Mouse (Mus musculus) ovary, postnatal 14 days (tissue): Measurements from ENCODE around the gene Reep3.

Experiments
- DNase-seq: peaks from one replicate; pipeline ENCODE4 v3.0.0; 2022; ENCODE audit warnings: low spot score

The Reep3 gene

GRCm38 (mm10) chr10:67111044-67111798 is 14.5 kb upstream of the Reep3 start:
- DNase-seq = no peak

- DNase-seq = no peak
These were observed 12.9 kb upstream of the Reep3 start for GRCm38 (mm10) chr10:67109635-67110034.

DNA sequence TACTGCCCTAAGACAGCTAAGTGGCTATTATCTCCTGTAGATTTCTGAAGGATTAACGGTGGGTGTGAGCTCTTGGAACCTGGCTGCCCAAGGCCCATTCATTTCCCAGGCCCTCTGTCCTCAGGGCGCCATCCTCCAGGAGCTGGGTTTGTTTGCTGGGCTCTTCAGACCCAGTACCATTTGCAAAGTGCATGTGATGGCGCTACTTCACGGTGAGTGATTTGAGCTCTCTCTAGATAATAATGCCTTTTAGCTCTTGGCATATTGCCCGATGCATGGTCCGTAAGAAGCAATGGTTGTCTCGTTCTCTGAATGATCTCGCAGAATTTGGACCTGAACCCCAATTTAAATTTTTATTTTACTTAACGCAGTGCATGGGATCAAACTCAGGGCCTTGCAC is 11.4 kb upstream of the Reep3 start:
- no peak for DNase-seq

DNA sequence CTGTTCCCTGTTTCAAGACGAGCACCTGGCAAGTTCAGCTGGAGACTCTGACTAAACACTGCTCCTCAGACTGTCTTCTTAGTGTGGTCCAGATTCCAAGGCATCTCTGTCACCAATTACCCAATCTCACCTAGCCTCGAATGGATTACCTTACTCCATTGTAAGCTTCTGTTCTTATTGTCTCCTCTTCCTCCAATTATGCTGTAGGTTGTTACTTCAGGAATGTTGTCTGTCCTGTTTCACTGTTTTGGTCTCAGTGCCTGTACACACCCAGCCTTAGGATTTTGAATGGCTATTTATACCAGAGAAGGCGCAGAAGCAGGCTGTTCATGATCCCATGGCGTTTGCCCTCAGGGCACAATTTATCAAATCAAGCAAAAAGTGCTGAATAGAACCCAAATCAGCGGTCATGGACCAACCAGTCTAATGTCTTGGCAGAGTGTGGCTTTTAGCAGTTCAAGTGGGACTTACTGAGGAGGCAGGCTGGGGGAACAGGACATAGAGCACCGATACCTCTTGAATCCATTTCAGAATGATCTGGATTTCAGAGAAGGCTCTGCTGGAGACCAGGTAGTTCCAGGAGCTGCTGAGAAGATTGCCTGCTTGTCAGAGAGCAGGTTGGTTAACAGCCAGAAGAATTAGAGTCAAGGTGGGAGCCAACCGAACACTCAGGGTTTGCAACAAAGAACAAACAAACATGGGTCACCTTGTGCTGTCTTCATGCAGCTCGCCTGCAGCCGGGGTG is 10.4 kb upstream of the Reep3 start:
- DNase-seq = no peak

DNA sequence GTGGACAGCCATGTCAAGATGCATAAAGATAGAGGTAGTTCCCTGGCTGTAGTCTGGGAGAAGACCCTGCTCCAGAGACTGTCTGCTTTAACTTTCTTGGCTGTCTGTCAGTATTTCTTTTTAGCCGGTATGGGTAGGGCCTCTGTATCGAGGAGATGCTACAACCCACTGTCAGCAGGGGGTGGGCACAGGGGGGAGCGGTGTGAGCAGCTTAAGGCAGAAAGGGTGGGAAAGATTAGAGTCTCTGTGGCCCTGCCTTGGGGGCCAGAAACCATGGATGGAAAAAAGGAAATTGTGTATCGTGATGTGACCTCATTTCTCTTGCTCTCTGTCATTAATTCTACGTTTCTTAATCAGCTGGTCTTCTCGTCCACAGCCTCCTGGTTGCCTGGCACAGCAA is 9.7 kb upstream of the Reep3 start:
- no peak for DNase-seq

DNA sequence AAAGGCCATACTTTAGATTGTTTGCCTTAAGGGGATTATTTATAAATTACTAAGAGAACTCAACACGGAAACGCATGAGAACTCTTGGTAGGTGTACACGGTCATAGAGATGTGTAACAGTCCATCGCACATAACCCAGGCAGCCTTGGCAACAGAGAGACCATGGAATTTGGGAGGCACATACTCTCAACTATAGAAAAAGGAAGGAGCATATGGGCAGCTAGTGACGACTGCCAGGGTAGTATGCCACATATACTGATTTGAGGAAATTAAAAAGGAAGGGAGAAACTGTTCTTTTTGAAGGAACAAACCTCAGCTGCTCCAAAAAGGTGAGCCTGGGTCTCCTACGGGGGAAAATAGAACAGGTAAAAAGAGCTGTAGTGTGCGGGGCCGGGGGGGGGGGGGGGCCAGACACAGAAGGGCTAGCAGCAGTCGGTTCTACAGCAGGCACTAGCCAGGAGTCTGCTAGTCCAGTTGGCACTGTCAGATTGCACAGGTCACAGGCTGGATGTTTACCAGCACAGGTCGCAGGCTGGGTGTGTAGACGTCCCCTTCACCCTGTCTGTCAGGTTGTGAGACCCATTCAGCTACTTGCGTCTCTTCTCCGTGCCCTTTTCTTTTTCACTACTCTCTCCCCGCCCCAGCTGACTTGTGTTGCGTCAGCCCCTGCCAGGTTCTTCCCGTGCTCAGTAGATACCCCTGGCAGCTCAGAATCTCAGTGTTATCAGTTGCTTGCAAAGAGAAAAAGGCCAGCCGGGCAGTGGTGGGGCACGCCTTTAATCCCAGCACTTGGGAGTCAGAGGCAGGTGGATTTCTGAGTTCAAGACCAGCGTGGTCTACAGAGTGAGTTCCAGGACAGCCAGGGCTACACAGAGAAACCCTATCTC is 8.8 kb upstream of the Reep3 start:
- no peak for DNase-seq

DNA sequence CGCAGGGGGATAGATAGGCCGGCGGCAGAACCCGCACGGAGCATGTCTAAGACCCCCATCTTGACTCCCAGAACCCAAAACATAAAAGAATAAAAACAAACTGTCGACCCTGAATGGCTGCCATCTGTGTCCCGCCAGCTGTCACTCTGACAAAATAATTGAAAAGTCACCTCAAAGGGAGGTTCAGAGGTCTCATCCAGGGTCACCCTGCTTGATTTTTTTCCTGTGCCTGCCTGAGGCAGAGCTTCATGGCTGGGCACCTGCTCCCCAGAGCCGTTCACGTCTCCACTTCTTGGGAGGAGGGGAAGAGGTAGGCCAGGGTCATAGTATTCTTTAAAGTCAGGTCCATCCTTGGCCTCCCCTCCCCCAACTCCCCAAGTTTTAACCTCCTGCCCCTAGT is 7.8 kb upstream of the Reep3 start:
- DNase-seq = no peak

DNA sequence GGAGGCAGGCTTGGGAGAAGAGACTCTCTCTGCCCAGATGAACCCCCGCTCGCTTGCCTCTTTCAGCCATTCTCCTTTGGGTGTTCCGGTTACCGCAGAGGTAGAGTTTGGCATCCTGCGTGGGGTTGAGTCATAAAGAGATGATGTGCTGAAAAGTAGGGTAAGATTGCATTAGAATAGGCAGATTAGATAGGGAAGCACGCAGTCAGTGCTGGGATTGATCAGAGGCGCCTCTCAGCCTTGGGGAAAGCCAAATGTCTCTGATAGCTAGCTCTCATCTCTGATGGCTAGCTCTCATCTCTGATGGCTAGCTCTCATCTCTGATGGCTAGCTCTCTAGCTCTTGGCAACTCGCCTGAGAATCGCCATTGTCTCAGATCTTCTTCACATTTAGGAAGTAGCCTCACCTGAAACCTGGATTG is 4.1 kb upstream of the Reep3 start:
- DNase-seq = no peak

DNA sequence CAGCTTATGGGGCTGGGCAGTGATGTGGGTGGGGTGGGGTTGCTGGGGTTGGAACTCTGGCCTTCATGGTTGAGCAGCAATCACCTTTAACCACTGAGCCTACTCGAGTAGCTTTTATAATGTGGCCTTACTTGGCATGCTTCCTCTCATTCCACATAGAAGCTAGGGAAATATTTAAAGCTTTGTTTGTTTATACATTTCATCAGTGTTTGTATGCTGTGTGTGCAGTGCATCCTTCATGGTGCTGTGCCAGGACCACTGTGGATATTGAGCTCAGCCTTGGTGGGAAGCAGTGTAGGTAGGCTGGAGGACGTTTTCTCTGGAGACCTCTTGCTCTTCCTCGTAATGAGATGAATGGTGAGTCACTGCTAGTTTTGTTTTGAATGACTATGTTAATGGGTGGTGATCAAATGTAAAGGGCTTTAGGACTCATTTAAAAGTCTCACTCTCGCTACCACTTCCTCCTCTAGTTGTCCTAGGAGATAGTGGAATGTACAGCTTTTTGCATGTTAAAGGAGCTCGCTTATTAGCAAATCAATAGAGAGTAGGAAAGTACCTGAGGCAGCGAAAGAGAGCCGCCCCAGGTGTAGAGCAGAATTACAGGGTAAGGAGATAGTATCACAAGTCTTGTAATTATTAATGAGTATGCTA is 3.4 kb upstream of the Reep3 start:
- no peak for DNase-seq

DNA sequence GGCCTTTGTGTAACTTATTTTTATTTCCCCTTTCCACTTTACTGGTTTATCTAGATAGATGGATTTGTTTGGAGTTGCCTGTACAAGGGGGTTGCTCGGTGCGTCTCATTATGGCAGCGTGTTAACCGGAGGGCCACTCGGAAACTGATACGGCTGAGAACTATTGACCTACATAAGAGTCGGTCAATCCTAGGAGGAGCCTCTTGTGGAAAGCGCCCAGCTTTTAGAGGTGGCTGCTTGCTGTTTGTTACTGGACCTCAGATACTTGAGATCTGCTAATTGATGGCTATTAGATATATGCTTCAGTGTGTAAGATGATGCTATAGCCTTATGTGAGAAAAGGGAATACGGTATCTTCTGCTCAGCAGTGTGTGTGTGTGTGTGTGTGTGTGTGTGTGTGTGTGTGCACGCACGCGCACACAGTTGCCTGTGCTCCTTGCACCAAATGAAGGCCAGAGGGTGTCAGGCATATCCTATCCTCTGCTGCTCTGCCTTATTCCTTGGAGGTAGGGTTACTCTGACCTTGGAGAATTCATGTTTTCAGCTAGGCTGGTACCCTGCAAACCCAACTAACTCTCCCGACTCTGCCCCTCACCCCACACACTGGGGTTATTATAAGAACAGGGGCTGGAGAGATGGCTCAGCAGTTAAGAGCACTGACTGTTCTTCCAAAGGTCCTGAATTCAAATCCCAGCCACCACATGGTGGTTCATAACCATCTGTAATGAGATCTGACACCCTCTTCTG is 2.6 kb upstream of the Reep3 start:
- no peak for DNase-seq

DNA sequence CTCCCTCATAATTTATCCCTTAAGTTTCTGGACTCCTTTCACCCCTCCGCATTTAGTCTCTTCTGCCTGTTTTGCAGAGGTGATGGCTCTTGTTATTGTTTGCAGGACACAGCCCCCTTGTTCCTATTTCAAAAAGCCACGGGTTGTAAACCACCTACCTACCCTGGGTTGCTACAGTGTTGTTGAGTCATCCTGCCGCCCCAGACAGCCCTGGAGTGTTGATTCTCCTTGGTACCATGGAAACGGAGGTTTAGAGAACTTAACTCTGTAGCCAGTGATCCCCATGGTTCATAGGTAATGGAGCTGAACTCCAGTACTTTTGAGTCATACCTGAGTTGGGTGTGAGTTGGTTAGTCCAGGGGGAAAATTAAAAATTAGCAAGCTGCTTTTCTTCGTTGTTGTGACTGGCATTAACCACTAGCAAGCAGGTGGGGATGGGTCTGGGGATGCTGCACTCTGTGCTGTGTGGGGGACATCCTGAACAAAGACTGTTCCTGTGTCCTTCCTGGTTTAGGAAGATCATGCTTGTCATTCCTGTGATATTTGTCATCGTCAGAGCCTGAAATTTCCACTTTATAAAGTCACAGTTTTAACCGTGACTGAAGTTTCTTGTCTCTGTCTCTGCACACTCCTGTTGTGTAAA is 1.8 kb upstream of the Reep3 start:
- no peak for DNase-seq

DNA sequence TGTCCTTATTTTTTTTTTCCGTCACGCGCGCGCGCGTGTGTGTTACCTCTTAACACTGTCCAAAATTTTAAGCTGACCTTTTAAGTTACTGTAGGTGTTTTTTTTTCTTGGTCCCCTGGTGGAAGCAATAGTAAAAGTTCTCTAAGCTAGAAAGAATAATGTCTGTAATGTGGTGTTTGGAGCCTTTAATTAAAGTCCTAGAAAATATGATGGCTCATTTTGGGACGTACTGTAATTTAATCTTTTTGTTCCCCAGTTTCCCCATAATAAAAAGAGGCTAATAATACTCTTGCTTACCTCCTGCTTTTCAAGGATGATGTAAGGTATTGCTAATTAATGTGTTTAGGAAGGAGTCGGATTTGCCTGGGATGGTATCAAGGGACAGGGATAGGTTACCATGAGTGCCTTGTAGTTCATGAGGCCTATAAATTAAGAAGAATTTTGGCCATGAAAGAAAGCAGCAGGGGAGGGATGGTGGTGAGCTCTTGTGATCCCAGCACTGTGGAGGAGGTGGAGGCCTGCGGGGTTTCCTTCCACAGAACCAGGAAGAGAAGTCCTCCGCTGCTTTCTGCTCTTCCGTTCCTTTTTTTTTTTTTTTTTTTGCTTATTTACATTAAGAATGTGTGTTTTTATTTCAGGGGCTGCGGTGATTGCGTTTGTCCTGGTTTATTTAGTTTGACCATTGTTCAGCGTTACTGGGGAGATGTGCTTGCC is 849 bp upstream of the Reep3 start:
- DNase-seq = no peak

DNA sequence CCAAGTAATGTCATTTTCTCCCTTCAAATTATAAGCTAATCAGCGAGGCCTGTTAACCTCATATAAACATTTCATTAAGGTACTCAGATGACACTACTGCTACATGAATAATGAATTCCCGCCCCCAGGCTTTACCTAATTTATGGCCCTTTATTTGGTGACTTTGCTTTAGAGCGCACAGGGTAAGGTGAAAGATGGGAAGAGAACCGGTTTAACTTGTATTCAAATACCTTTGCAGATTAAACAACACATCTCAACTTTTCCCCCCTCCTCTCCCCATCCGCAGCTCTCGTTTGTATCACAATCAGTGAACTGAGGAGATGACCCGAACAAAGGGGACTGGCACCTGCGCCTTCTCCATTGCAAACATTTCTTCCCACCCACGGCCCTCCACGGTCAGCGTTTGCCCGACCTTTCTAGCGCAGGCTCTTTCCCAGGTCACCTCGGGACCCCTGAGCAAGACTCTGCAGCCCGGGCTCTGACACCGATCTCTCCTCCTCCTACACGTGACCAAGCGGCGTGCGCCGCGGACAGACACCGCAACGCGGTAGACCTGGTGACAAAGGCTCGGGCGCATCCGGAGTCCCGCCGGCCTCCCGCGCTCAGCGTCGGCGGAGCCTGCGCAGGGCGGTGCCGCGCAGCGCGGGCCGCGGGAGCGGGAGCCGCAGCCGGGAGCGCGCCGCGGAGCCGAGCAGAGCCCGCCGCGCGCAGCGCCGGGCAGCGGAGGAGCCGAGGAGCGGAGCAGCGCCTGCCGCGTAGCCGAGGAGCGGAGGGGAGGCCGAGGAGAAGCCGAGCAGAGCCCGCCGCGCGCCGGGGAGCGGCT is 736 bp downstream of the Reep3 start, which contains the start of gene Jmjd1c:
Gene Jmjd1c, plus strand, starts transcription at position 328 of the 823 bp plus-strand sequence.
- DNase-seq = no peak

GRCm38 (mm10) chr10:67094922-67095321 is 1.8 kb downstream of the Reep3 start:
- no peak for DNase-seq

DNA sequence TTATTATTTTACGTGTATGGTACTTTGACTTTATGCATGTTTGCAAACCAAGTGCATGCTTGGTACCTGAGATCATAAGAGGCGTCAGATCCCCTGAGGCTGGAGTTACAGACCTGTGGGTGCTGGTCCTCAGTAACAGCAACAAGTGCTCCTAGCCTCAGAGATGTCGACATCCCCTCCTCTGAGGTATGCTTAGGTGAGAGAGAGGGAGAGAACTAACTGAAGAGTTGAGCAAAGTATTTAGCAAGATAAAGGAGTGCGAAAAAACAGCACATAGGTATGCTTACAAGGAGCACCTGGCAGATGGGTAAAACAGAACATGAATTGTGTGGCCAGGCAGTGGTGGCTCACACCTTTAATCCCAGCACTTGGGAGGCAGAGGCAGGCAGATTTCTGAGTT is 6.1 kb downstream of the Reep3 start:
- no peak for DNase-seq

- DNase-seq = no peak
These were observed 9.1 kb downstream of the Reep3 start for GRCm38 (mm10) chr10:67087447-67088226.

DNA sequence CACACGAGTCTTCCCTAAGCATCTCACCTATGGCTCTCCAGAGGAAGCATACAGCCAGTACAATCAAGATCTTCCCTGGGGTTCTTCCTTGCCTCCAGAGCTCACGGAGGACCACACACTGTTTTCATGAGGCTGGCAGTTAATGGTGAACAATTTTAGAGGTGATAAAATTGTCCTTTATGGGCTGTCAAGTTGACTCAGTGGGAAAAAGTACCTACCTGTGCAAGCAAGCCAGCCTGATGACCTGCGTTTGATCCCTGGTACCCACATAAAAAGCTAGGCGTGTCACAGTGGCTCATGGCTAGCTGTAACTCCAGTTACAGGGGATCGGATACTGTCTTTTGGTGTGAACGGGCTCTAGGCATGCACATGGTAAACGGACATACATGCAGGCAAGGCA is 10.8 kb downstream of the Reep3 start:
- no peak for DNase-seq

GRCm38 (mm10) chr10:67085124-67085523 is 11.6 kb downstream of the Reep3 start:
- no peak for DNase-seq
